Mouse (Mus musculus) MEL (cell line): Measurements from ENCODE around the gene Lrp6.

ENCODE experiments used
- POLR2A ChIP-seq, 2 experiments: IDR thresholded peaks; 2 replicates each; pipeline ENCODE4 v1.6.1; 2011 to 2012; ENCODE audit warnings: low read length in 2 of 2, mild to moderate bottlenecking in 2 of 2, control low read depth in 1 of 2, improper control_type of control experiment in 1 of 2, low read depth in 1 of 2, moderate library complexity in 1 of 2; ENCODE audit not compliant: control insufficient read depth in 1 of 2, insufficient read depth in 1 of 2, poor library complexity in 1 of 2
- ZC3H11A ChIP-seq: IDR thresholded peaks from 2 replicates; pipeline ENCODE4 v1.6.1; 2012; ENCODE audit warnings: low read depth, mild to moderate bottlenecking, inconsistent platforms, low read length, improper control_type of control experiment

DNA sequence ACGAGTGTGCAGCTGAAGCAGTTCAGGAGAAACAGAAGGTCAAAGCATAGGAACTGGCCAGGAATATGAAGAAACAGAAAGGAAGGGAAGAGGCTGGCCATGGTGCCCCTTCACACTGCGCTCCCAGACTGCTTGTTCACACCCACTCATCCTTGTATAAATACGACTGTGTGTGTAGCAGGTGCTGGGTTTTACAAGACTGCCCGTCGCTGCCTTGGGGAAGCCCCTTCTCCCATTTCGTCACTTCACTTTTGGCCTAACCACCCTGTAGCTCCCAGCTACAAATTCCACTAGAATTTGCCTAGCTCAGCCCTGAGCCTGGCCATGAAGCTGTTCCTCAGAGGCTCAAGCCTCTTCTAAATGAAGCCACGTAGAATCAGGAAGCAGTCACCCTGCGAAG lies 146.4 kb downstream of the Lrp6 start:
- TF ChIP-seq POLR2A (IDR thresholded peaks at IDR 0.05; ENCODE audit: control insufficient read depth in 1 of 2, insufficient read depth in 1 of 2, low read depth in 1 of 2, low read length in 2 of 2, poor library complexity in 1 of 2) (no peak), ZC3H11A (no peak)
